Mouse (Mus musculus) testis, adult 2 months (tissue): Measurements from ENCODE around the gene Tenm3. TPM values are rescaled to one million over a fixed set of nuclear protein-coding genes. Genes with fewer than 3 reads are reported as not detected.

Experiments
- H3K27ac ChIP-seq: fragments of 200-500 bp; 2 replicates; pipeline ENCODE4 v1.5.1; 2012; ENCODE audit warnings: low read depth, low read length; ENCODE audit not compliant: control insufficient read depth, insufficient read depth
- H3K27me3 ChIP-seq: fragments of 200-500 bp; 2 replicates; pipeline ENCODE4 v1.6.1; 2012; ENCODE audit warnings: mild to moderate bottlenecking, low read length, moderate library complexity; ENCODE audit not compliant: control insufficient read depth, insufficient read depth
- H3K36me3 ChIP-seq: fragments of 200-500 bp; 2 replicates; pipeline ENCODE4 v1.6.1; 2012; ENCODE audit warnings: mild to moderate bottlenecking, low read length; ENCODE audit not compliant: control insufficient read depth, insufficient read depth
- H3K4me1 ChIP-seq: fragments of 200-500 bp; 2 replicates; pipeline ENCODE4 v1.6.1; 2012; ENCODE audit warnings: low read length; ENCODE audit not compliant: control insufficient read depth, insufficient read depth
- H3K4me3 ChIP-seq: fragments of 200-500 bp; 2 replicates; pipeline ENCODE4 v1.5.1; 2012; ENCODE audit warnings: low read depth, mild to moderate bottlenecking, low read length, moderate library complexity, mixed read lengths; ENCODE audit not compliant: control insufficient read depth
- CTCF ChIP-seq: fragments of 200-500 bp; IDR thresholded peaks from 2 replicates; pipeline ENCODE4 v1.5.1; 2012; ENCODE audit warnings: low read depth, mild to moderate bottlenecking, inconsistent platforms, low read length, moderate library complexity; ENCODE audit not compliant: control insufficient read depth, insufficient read depth, insufficient replicate concordance
- POLR2A ChIP-seq: fragments of 200-500 bp; IDR thresholded peaks from 2 replicates; pipeline ENCODE4 v1.6.1; 2012; ENCODE audit warnings: low read depth, mild to moderate bottlenecking, inconsistent platforms, low read length, moderate library complexity; ENCODE audit not compliant: control insufficient read depth
- polyA plus RNA-seq: library from polyadenylated mRNA; depleted of rRNA; stranded (reverse); fragments of >200 nt; gene quantifications from 2 replicates; pipeline ENCODE4 v1.2.3, GENCODE M21; 2012

Gene Tenm3
- polyA plus RNA-seq, 1 experiment = 4.2 TPM

DNA sequence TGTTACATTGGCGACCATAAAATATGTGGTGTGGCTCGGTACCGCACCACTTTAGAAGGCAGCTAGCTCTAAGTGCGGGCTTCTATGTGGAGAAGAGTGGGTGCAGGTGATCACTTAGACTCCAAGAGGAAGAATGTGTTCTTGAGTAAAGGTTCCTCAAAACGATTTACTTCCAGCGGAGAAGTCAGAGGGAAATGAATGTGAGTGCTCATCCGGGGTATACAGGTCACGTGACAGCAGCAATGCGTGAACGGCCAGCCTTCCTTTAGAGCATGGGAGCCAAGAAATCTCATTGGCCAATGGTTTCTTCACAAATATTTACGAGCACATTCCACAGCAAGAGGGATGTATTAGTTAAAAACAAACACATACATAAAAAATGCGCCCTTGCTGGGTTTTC lies 404.3 kb downstream of the Tenm3 start:
- H3K4me3 ChIP-seq = peak overlapping the region; percentile 70
- H3K4me1 ChIP-seq = no peaks in the 10 kb centered on the region
- no peak overlapping the region; the same call in 1 of the 2 replicates for H3K27ac ChIP-seq
- H3K27me3 ChIP-seq = no peaks in the 10 kb centered on the region
- no peak for TF ChIP-seq CTCF
- no peak for TF ChIP-seq POLR2A
- no peaks in the 10 kb centered on the region for H3K36me3 ChIP-seq

DNA sequence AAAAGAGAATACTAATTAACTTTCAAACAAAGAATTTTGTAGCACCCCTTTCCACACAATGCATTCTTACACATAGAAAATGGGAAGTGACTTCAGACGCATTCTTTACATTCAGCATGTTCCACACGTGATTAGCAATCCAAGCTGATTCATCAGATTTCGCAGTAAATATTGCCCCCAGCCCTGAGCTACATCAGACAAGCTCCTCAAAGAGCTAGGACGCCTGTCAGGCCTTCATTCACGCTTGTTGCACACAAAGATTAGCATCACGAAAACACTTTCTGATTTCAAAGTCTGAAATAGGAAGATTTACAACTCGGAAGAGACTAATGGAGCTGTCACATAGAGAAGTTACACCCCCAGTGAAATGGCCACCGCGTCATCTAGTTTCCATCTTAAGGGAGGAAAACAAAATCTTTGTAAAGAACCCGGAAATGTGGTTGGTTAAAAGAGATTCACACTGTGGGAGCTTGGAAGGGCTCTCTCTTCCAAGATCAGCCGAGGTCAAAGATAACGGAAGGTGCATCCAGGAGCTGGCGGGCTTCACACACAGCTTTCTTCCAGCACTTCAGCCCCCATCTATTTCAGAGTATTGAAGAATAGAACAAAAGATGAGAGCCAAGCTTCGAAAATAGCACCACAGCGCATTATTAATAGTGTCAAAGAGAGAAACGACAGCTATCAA lies 406.1 kb downstream of the Tenm3 start:
- no peak overlapping the region for H3K4me3 ChIP-seq
- H3K4me1 ChIP-seq = no peaks in the 10 kb centered on the region
- no peaks in the 10 kb centered on the region for H3K27me3 ChIP-seq
- no peaks in the 10 kb centered on the region for H3K36me3 ChIP-seq
- no peak overlapping the region for H3K27ac ChIP-seq
- TF ChIP-seq POLR2A = no peak
- no peak for TF ChIP-seq CTCF

GRCm38 (mm10) chr8:48425101-48425500 lies 418.6 kb downstream of the Tenm3 start:
- Histone ChIP-seq H3K4me1 (peaks cover 2% of the 10 kb centered on the region; the same call in 1 of the 2 replicates), H3K27me3 (no peaks in the 10 kb centered on the region), H3K27ac (no peak overlapping the region), H3K4me3 (no peak overlapping the region), H3K36me3 (no peaks in the 10 kb centered on the region)
- no peak for TF ChIP-seq POLR2A
- no peak for TF ChIP-seq CTCF

DNA sequence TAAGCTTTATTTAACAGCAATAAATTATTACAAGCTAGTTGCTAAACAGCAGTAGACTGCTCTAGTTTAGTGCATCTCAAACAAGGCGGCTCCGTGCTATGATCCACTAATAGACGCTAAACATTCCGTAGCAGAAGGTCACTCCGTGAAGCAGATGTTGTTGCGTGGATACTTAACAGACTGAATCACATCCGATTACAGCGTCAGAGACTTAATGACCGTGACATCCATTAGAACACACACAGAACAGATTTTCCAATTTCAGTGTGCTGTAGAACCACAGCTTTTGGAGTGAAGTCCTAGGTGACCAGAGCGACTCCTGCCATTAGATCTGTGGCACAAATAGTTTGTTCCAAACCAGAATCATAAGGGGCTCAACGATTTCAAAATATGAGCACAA lies 426.0 kb downstream of the Tenm3 start:
- TF ChIP-seq POLR2A = no peak
- no peak for TF ChIP-seq CTCF
- Histone ChIP-seq H3K27ac (no peak overlapping the region), H3K36me3 (no peaks in the 10 kb centered on the region), H3K27me3 (no peaks in the 10 kb centered on the region), H3K4me1 (peaks cover 3% of the 10 kb centered on the region), H3K4me3 (no peak overlapping the region)

GRCm38 (mm10) chr8:48410916-48411315 lies 432.8 kb downstream of the Tenm3 start:
- TF ChIP-seq POLR2A (peak; percentile 49; the same call in 1 of the 2 replicates), CTCF (no peak)
- Histone ChIP-seq H3K4me3 (peak overlapping the region; percentile 83), H3K4me1 (no peaks in the 10 kb centered on the region), H3K27ac (no peak overlapping the region), H3K36me3 (no peaks in the 10 kb centered on the region), H3K27me3 (no peaks in the 10 kb centered on the region)

DNA sequence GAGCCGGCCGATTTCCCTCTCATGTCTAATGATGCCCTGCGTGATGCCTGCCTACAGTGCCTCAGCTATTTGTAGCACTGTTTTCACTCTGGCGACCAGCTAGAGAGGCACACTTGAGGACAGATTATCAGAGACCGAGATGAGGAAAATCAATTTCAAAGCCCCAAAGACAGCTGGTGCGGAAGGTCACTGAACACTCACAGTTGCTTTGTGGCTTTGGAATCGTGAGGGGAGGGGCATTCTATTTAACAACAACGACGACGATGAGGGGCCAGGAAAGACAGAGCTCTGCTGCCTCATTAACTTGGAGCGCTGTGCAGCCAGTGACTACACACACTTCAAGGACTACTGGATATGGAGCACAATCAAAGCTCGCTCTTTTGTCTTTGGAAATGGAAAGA lies 443.2 kb downstream of the Tenm3 start:
- H3K4me3 ChIP-seq = no peak overlapping the region
- H3K27me3 ChIP-seq = no peaks in the 10 kb centered on the region
- TF ChIP-seq POLR2A (no peak), CTCF (no peak)
- H3K4me1 ChIP-seq = no peaks in the 10 kb centered on the region; the same call in 1 of the 2 replicates
- no peaks in the 10 kb centered on the region for H3K36me3 ChIP-seq
- no peak overlapping the region for H3K27ac ChIP-seq

- Histone ChIP-seq H3K4me3 (no peak overlapping the region), H3K27ac (no peak overlapping the region), H3K27me3 (no peaks in the 10 kb centered on the region), H3K4me1 (no peaks in the 10 kb centered on the region), H3K36me3 (no peaks in the 10 kb centered on the region)
- TF ChIP-seq POLR2A (no peak), CTCF (no peak)
Measured at GRCm38 (mm10) chr8:48385833-48386232, 457.9 kb downstream of the Tenm3 start.

GRCm38 (mm10) chr8:48380035-48380434 lies 463.7 kb downstream of the Tenm3 start:
- Histone ChIP-seq H3K4me1 (peaks cover 2% of the 10 kb centered on the region; the same call in 1 of the 2 replicates), H3K27ac (no peak overlapping the region), H3K36me3 (no peaks in the 10 kb centered on the region), H3K4me3 (no peak overlapping the region), H3K27me3 (no peaks in the 10 kb centered on the region)
- TF ChIP-seq POLR2A = no peak
- no peak for TF ChIP-seq CTCF
